Mouse (Mus musculus) mammary gland, adult 2 months (tissue): ENCODE measurements around the gene Vmn1r100. TPM values are rescaled to one million over a fixed set of nuclear protein-coding genes. Genes with fewer than 3 reads are reported as not detected.

Experiments
- polyA plus RNA-seq: library from polyadenylated mRNA; depleted of rRNA; stranded (reverse); fragments of >200 nt; gene quantifications from 2 replicates; pipeline ENCODE4 v1.2.3, GENCODE M21; 2012; ENCODE audit warnings: low replicate concordance; rRNA removed

The Vmn1r100 gene
- polyA plus RNA-seq: not detected in 2 replicates

GRCm38 (mm10) chr7:20417642-20418041, at the start of gene Vmn1r100:
Gene Vmn1r100, plus strand, starts transcription at chr7:20417942.

GRCm38 (mm10) chr7:20375310-20375709, 42.4 kb upstream of the Vmn1r100 start, which contains the start of gene Gm5728:
Gene Gm5728, minus strand, starts transcription at chr7:20375410.

GRCm38 (mm10) chr7:20442493-20442892, 24.8 kb downstream of the Vmn1r100 start, which contains the start of gene Vmn1r101:
Gene Vmn1r101, minus strand, starts transcription at chr7:20442593.

Other genes starting within 250 kb of the Vmn1r100 start
- not detected in 2 replicates for gene Vmn1r94, start 249.6 kb upstream of the Vmn1r100 start, polyA plus RNA-seq
- not detected in 2 replicates for gene Vmn1r95, start 224.2 kb upstream of the Vmn1r100 start, polyA plus RNA-seq
- gene Gm6164, start 212.3 kb upstream of the Vmn1r100 start, polyA plus RNA-seq: not detected in 2 replicates
- gene Gm4498, start 184.1 kb upstream of the Vmn1r100 start, polyA plus RNA-seq: not detected in 2 replicates
- gene Gm5890, start 155.1 kb upstream of the Vmn1r100 start, polyA plus RNA-seq: not detected in 2 replicates
- not detected in 2 replicates for gene Gm4133, start 83.9 kb upstream of the Vmn1r100 start, polyA plus RNA-seq
- gene Gm5728, start 42.5 kb upstream of the Vmn1r100 start, polyA plus RNA-seq: not detected in 2 replicates
- gene Vmn1r101, start 24.7 kb downstream of the Vmn1r100 start, polyA plus RNA-seq: not detected in 2 replicates
- gene Gm10670, start 57.0 kb downstream of the Vmn1r100 start, polyA plus RNA-seq: not detected in 2 replicates
- not detected in 2 replicates for gene Vmn1r103, start 92.6 kb downstream of the Vmn1r100 start, polyA plus RNA-seq
- gene Vmn1r104, start 115.9 kb downstream of the Vmn1r100 start, polyA plus RNA-seq: not detected in 2 replicates
- gene Gm5726, start 127.8 kb downstream of the Vmn1r100 start, polyA plus RNA-seq: not detected in 2 replicates
- not detected in 2 replicates for gene Gm4141, start 158.3 kb downstream of the Vmn1r100 start, polyA plus RNA-seq
- gene Gm4513, start 181.1 kb downstream of the Vmn1r100 start, polyA plus RNA-seq: not detected in 2 replicates